Mouse (Mus musculus): ENCODE results near the gene Slc9a3r2.

GRCm38 (mm10) chr17:24687599-24687998, 37.5 kb upstream of the Slc9a3r2 start:
- TF ChIP-seq CTCF (IDR thresholded peaks at IDR 0.05) (no peak), POLR2A (IDR thresholded peaks at IDR 0.05; ENCODE audit: insufficient read depth, low read depth, low read length) (no peak), EP300 (IDR thresholded peaks at IDR 0.05; ENCODE audit: insufficient read depth, low read depth, low read length) (no peak)

All from heart, adult 2 months (tissue).